Mouse (Mus musculus): Measurements from ENCODE around the gene Ndel1. TPM values are rescaled to one million over a fixed set of nuclear protein-coding genes. Genes with fewer than 3 reads are reported as not detected.

The Ndel1 gene
- total and polyA plus RNA-seq, 3 experiments, result 31.1 to 46.9 (median 35.2) TPM

GRCm38 (mm10) chr11:68896247-68896646, 24.6 kb upstream of the Ndel1 start:
- Histone ChIP-seq H3K9me3 (replicated peaks; ENCODE audit: low read length) (peaks cover 5% of the 10 kb centered on the region), H3K79me2 (replicated peaks; ENCODE audit: control insufficient read depth, extremely low read depth, insufficient read depth, poor library complexity, severe bottlenecking) (no peaks in the 10 kb centered on the region), H3K36me3 (replicated peaks in 1 of 2; ENCODE audit: control insufficient read depth in 1 of 2, insufficient read depth in 1 of 2, low read length in 1 of 2) (no peaks in the 10 kb centered on the region), H3K27ac (ENCODE audit: insufficient read depth, low read depth) (no peak overlapping the region), H3K27me3 (replicated peaks) (peaks cover 29% of the 10 kb centered on the region), H3K9ac (ENCODE audit: insufficient read depth, low read depth) (no peak overlapping the region), H3K4me2 (ENCODE audit: insufficient read depth, low read depth, poor library complexity, severe bottlenecking) (no peak overlapping the region), H3K4me3 (replicated peaks in 1 of 3; ENCODE audit: low read depth in 2 of 3, low read length in 2 of 3, poor library complexity in 1 of 3) (no peak overlapping the region), H3K4me1 (ENCODE audit: control insufficient read depth in 1 of 2, insufficient read depth in 2 of 2) (peaks cover 0 to 5% of the 10 kb centered on the region in 2 experiments; a peak in 1 of 4 replicates)
- dilution Hi-C loops (cut with MboI; ENCODE audit: extremely low pct_ligation_motif_present, extremely low pct_unique_long_range_greater_than_20kb, low sequenced_read_pairs), result no loop called here
- in situ Hi-C loops (cut with MboI; ENCODE audit: low pct_ligation_motif_present, low pct_unique_long_range_greater_than_20kb, low sequenced_read_pairs), result no loop called here
- DNase-seq (ENCODE audit: extremely low read depth), result no peak
- TF ChIP-seq HCFC1 (IDR thresholded peaks at IDR 0.05; ENCODE audit: low read depth, low read length) (no peak), RAD21 (IDR thresholded peaks at IDR 0.05; ENCODE audit: low read depth, low read length) (no peak)

DNA sequence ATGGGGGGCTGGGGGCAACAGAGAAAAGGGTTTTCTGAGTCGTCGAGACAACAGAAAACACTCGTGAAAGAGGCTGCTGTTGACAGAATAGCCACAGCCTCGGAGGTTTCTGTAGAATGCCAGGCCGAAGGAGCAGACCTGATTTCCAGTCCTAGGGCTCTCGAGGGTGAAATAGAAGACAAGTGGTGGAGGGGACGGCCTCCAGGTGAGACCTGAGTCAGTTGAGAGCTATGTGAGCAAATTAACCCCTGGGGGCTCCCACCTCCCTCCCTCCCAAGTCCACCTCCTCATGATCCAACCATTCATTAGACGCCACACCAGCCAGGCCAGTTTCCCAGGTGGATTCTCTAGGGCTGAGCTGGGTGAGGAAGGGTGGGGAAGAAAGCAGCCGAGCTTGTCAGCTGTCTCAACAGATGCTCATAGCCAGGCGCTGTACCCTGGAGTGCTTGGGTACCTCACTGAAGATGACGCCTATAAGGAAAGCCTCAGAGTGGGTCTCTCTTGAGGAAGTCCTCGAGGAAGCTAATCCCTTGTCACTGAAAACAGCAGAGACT, 22.3 kb upstream of the Ndel1 start:
- no peak overlapping the region for H3K4me3 ChIP-seq (replicated peaks in 1 of 3; ENCODE audit: low read depth in 2 of 3, low read length in 2 of 3, poor library complexity in 1 of 3)
- H3K4me2 ChIP-seq (ENCODE audit: insufficient read depth, low read depth, poor library complexity, severe bottlenecking), result no peak overlapping the region
- no peak overlapping the region for H3K9ac ChIP-seq (ENCODE audit: insufficient read depth, low read depth)
- TF ChIP-seq USF1 (IDR thresholded peaks at IDR 0.05; ENCODE audit: low read depth, low read length) (no peak), RCOR1 (conservative IDR thresholded peaks at IDR 0.05; ENCODE audit: low read depth, low read length) (no peak), TBP (conservative IDR thresholded peaks at IDR 0.05; ENCODE audit: low read depth, low read length) (no peak), MYC (IDR thresholded peaks at IDR 0.05; ENCODE audit: low read depth, low read length) (no peak), IRF4 (IDR thresholded peaks at IDR 0.05; ENCODE audit: low read depth, low read length) (no peak), ZC3H11A (IDR thresholded peaks at IDR 0.05; ENCODE audit: low read depth, low read length) (no peak), UBTF (IDR thresholded peaks at IDR 0.05; ENCODE audit: low read depth, low read length) (no peak), CHD2 (IDR thresholded peaks at IDR 0.05; ENCODE audit: low read length) (no peak), USF2 (conservative IDR thresholded peaks at IDR 0.05; ENCODE audit: low read depth, low read length) (no peak), CTCF (conservative IDR thresholded peaks at IDR 0.05 in 1 of 2, IDR thresholded peaks at IDR 0.05 in 1 of 2; ENCODE audit: low read depth in 2 of 2, low read length in 2 of 2) (no peak), NRF1 (IDR thresholded peaks at IDR 0.05; ENCODE audit: low read depth, low read length) (no peak), E2F4 (IDR thresholded peaks at IDR 0.05; ENCODE audit: insufficient replicate concordance, low read depth, low read length) (no peak), MXI1 (IDR thresholded peaks at IDR 0.05; ENCODE audit: low read depth, low read length) (no peak), POLR2AphosphoS2 (IDR thresholded peaks at IDR 0.05; ENCODE audit: low read depth, low read length) (no peak), JUND (conservative IDR thresholded peaks at IDR 0.05; ENCODE audit: low read depth, low read length) (no peak), HCFC1 (IDR thresholded peaks at IDR 0.05; ENCODE audit: low read depth, low read length) (no peak), PAX5 (IDR thresholded peaks at IDR 0.05; ENCODE audit: low read length) (no peak), TCF12 (IDR thresholded peaks at IDR 0.05; ENCODE audit: low read depth, low read length) (no peak), ELF1 (IDR thresholded peaks at IDR 0.05; ENCODE audit: low read depth, low read length) (no peak)
- dilution Hi-C loops (cut with MboI; ENCODE audit: extremely low pct_ligation_motif_present, extremely low pct_unique_long_range_greater_than_20kb, low sequenced_read_pairs), result no loop called here
- in situ Hi-C loops (cut with MboI; ENCODE audit: low pct_ligation_motif_present, low pct_unique_long_range_greater_than_20kb, low sequenced_read_pairs), result no loop called here
- H3K27ac ChIP-seq (ENCODE audit: insufficient read depth, low read depth), result no peak overlapping the region
- no peak for DNase-seq (ENCODE audit: extremely low read depth)
- no peaks in the 10 kb centered on the region for H3K79me2 ChIP-seq (replicated peaks; ENCODE audit: control insufficient read depth, extremely low read depth, insufficient read depth, poor library complexity, severe bottlenecking)
- H3K27me3 ChIP-seq (replicated peaks), result peaks cover 18% of the 10 kb centered on the region
- no peaks in the 10 kb centered on the region for H3K36me3 ChIP-seq (replicated peaks in 1 of 2; ENCODE audit: control insufficient read depth in 1 of 2, insufficient read depth in 1 of 2, low read length in 1 of 2)
- peaks cover 5% of the 10 kb centered on the region for H3K9me3 ChIP-seq (replicated peaks; ENCODE audit: low read length)
- H3K4me1 ChIP-seq (ENCODE audit: control insufficient read depth in 1 of 2, insufficient read depth in 2 of 2), result no peaks in the 10 kb centered on the region
